Mouse (Mus musculus) megakaryocyte, embryonic 14.5 days (primary cell): ENCODE measurements around the gene Ppl. TPM values are rescaled to one million over a fixed set of nuclear protein-coding genes. Genes with fewer than 3 reads are reported as not detected.

Experiments used
- H3K27me3 ChIP-seq: replicated peaks from 2 replicates; pipeline ENCODE3; 2012; ENCODE audit warnings: inconsistent platforms
- H3K36me3 ChIP-seq: replicated peaks from 2 replicates; pipeline ENCODE3; 2012; ENCODE audit warnings: low read length, inconsistent platforms, mixed read lengths
- H3K4me1 ChIP-seq: 2 replicates; pipeline ENCODE4 v1.6.1; 2012; ENCODE audit warnings: inconsistent platforms
- H3K4me3 ChIP-seq: replicated peaks from 2 replicates; pipeline ENCODE3; 2012; ENCODE audit warnings: moderate library complexity, mild to moderate bottlenecking, inconsistent platforms
- H3K9me3 ChIP-seq: 2 replicates; pipeline ENCODE4 v1.6.1; 2012; ENCODE audit warnings: inconsistent platforms
- FLI1 ChIP-seq: IDR thresholded peaks from 2 replicates; pipeline ENCODE4 v1.6.1; 2012; ENCODE audit warnings: low read length, inconsistent platforms, mixed read lengths
- GATA1 ChIP-seq: IDR thresholded peaks from 3 replicates; pipeline ENCODE4 v1.6.1; 2012; ENCODE audit warnings: mixed read lengths, low read length, inconsistent platforms, borderline replicate concordance
- polyA plus RNA-seq: library from polyadenylated mRNA; stranded (reverse); fragments of >175 nt; gene quantifications from 2 replicates; pipeline ENCODE4 v1.2.3, GENCODE M21; 2012; ENCODE audit warnings: low replicate concordance; ENCODE audit not compliant: insufficient read depth

The Ppl gene
- polyA plus RNA-seq, 1 experiment: not detected

GRCm38 (mm10) chr16:5101000-5101399, 31.2 kb downstream of the Ppl start:
- H3K4me1 ChIP-seq: no peaks in the 10 kb centered on the region
- no peak overlapping the region for H3K4me3 ChIP-seq
- no peaks in the 10 kb centered on the region for H3K9me3 ChIP-seq
- no peaks in the 10 kb centered on the region for H3K36me3 ChIP-seq
- TF ChIP-seq FLI1 (no peak), GATA1 (no peak)
- H3K27me3 ChIP-seq: peaks cover 66% of the 10 kb centered on the region

DNA sequence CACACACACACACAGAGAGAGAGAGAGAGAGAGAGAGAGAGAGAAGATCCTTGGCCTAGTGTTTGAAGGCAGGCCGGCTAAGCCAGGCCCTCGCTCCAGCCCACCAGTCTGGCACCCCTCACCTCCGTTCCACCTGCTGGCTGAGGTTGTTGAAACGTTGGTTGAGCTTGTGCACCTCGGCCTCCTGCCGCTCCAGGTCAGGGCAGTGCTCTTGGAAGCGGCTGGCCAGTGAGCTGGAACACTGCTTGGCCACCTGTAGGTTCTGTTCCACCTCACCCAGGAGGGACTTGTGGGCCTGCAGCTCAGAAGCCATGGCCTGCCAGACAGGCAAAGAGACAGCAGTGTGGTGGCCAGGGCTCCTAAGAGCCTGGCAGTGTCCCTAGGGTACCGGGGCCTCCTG, 35.7 kb downstream of the Ppl start:
- Histone ChIP-seq H3K4me3 (no peak overlapping the region), H3K36me3 (no peaks in the 10 kb centered on the region), H3K27me3 (peaks cover 30% of the 10 kb centered on the region), H3K4me1 (peaks cover 25% of the 10 kb centered on the region), H3K9me3 (no peaks in the 10 kb centered on the region)
- TF ChIP-seq FLI1: no peak
- no peak for TF ChIP-seq GATA1

DNA sequence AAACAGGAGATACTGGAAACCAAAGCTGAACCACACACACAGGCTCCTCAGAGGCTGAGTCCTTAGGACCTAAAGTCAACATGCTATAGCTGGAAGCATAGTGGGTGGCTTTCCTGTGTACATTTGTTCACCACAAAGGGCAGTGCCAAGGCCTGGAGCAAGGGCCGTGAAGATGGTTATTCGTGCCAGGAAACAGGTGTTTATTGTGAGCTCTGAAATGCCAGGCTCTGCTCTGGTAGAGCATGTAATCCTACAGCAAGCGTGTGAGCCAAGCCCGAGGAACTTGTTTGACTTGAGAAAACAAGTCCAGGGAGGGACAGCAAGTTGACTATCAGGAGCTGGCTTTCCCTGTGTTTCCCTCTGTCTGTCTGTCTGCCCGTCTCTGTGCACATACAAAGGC, 38.9 kb downstream of the Ppl start:
- Histone ChIP-seq H3K36me3 (peaks cover 9% of the 10 kb centered on the region), H3K27me3 (peaks cover 13% of the 10 kb centered on the region), H3K4me1 (peaks cover 33% of the 10 kb centered on the region), H3K9me3 (no peaks in the 10 kb centered on the region), H3K4me3 (no peak overlapping the region)
- no peak for TF ChIP-seq GATA1
- no peak for TF ChIP-seq FLI1

- Histone ChIP-seq H3K9me3 (no peaks in the 10 kb centered on the region), H3K27me3 (peaks cover 2% of the 10 kb centered on the region), H3K4me1 (peaks cover 32% of the 10 kb centered on the region), H3K4me3 (no peak overlapping the region), H3K36me3 (peaks cover 51% of the 10 kb centered on the region)
- TF ChIP-seq GATA1 (no peak), FLI1 (no peak)
Measured at GRCm38 (mm10) chr16:5089021-5089420, 43.2 kb downstream of the Ppl start.

DNA sequence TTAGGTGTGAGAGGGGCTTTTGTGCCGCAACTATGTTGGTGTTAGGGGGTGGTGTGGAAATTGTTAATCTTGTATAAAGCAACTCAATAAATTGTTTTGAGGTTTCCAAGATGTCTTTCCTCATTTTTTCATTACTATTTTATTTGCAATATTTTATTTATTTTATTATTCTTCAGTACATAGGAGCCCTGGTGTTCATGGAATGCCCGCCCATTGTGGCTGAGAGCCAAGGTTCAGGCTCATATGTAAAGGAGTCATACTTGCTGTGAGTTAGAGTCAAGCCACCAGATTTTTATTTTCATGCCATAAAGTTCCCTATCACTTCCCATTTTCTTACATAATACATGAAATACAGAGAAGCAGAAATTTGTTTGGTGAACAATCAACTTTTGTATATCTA, 46.0 kb downstream of the Ppl start:
- no peak for TF ChIP-seq GATA1
- TF ChIP-seq FLI1: no peak
- Histone ChIP-seq H3K9me3 (no peaks in the 10 kb centered on the region), H3K27me3 (no peaks in the 10 kb centered on the region), H3K4me1 (peaks cover 21% of the 10 kb centered on the region), H3K4me3 (no peak overlapping the region), H3K36me3 (peaks cover 79% of the 10 kb centered on the region)

DNA sequence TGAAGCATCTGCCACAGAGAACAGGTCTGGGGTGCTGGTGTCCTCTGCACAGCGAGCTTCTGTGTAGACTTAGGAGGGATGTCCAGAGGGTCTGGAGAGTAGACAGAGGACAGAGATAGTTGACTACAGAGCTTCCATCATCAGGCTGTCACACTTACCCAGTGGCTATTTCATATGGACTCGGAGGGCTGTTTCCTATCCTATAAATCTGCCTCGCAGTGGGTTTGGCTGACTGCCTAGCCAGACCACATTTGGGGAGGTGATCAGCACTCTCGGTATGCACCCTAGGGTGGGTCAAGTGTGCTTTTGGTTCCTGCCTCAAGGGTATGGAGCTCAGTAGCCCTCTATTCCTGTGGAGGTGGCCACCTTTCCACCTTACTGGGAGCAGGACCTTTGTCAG, 47.0 kb downstream of the Ppl start:
- peaks cover 21% of the 10 kb centered on the region for H3K4me1 ChIP-seq
- peaks cover 85% of the 10 kb centered on the region for H3K36me3 ChIP-seq
- no peak overlapping the region for H3K4me3 ChIP-seq
- H3K27me3 ChIP-seq: no peaks in the 10 kb centered on the region
- no peak for TF ChIP-seq GATA1
- no peak for TF ChIP-seq FLI1
- H3K9me3 ChIP-seq: no peaks in the 10 kb centered on the region

DNA sequence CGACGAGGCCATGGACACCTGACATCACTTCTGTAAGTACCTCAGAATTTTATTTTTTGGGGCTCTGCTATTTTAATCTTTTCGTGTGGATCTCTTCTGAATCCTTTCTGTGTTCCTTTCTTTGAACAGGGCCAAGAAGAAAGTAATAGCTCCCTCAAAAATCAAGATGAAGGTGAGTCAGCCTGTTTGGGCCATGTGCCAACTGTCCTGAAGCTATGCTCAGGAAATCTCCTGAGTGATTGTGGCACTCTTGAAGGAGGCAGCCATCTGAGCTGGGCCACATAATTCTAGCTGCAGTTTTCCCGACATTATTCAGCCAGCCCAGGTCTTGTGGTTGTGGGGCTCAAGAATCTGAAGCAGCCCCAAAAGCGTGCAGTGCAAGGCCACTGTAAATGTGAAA, 57.9 kb downstream of the Ppl start:
- no peak overlapping the region for H3K4me3 ChIP-seq
- H3K27me3 ChIP-seq: no peaks in the 10 kb centered on the region
- no peaks in the 10 kb centered on the region for H3K4me1 ChIP-seq
- TF ChIP-seq FLI1 (no peak), GATA1 (no peak)
- no peaks in the 10 kb centered on the region for H3K9me3 ChIP-seq
- H3K36me3 ChIP-seq: peaks cover 99% of the 10 kb centered on the region

DNA sequence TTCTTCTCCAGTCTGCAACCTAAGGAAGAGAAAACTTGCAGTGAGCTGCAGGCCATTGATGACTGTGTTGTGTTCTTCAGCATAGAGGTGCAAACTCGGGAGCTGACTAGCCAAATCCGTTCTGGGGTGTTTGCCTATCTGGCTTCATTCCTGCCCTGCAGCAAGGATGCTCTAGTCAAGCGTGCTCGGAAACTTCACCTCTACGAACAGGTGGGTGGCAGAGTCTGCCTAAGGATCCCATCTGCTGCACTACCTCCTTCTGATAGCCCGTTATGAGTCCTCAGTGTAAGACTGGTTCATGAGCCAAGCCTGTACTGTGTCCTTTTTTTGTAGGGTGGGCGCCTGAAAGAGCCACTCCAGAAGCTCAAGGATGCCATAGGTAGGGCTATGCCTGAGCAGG, 60.2 kb downstream of the Ppl start:
- H3K36me3 ChIP-seq: peaks cover 99% of the 10 kb centered on the region
- no peaks in the 10 kb centered on the region for H3K27me3 ChIP-seq
- no peak overlapping the region for H3K4me3 ChIP-seq
- TF ChIP-seq FLI1 (no peak), GATA1 (no peak)
- no peaks in the 10 kb centered on the region for H3K4me1 ChIP-seq
- no peaks in the 10 kb centered on the region for H3K9me3 ChIP-seq

GRCm38 (mm10) chr16:5070321-5070720, 61.9 kb downstream of the Ppl start:
- H3K4me1 ChIP-seq: no peaks in the 10 kb centered on the region
- TF ChIP-seq GATA1 (no peak), FLI1 (no peak)

GRCm38 (mm10) chr16:5063472-5063871, 68.7 kb downstream of the Ppl start:
- Histone ChIP-seq H3K27me3 (no peaks in the 10 kb centered on the region), H3K9me3 (no peaks in the 10 kb centered on the region), H3K4me1 (no peaks in the 10 kb centered on the region), H3K36me3 (peaks cover 92% of the 10 kb centered on the region), H3K4me3 (no peak overlapping the region)
- TF ChIP-seq GATA1: no peak
- no peak for TF ChIP-seq FLI1

More at GRCm38 (mm10) chr16:5070321-5070720, 61.9 kb downstream of the Ppl start:
- Histone ChIP-seq H3K4me3 (no peak overlapping the region), H3K27me3 (no peaks in the 10 kb centered on the region), H3K9me3 (no peaks in the 10 kb centered on the region), H3K36me3 (peaks cover 99% of the 10 kb centered on the region)

GRCm38 (mm10) chr16:5058114-5058513, 74.1 kb downstream of the Ppl start:
- H3K9me3 ChIP-seq: no peaks in the 10 kb centered on the region
- H3K4me3 ChIP-seq: no peak overlapping the region
- peaks cover 87% of the 10 kb centered on the region for H3K36me3 ChIP-seq
- H3K4me1 ChIP-seq: peaks cover 10% of the 10 kb centered on the region
- no peaks in the 10 kb centered on the region for H3K27me3 ChIP-seq
- TF ChIP-seq FLI1 (no peak), GATA1 (no peak)
